In genomic region chr6:17280939-17281756, GRCm38 (mm10) we compare ENCODE assay signal across 8 mouse cellular contexts. TPM values are rescaled to one million over a fixed set of nuclear protein-coding genes. Genes with fewer than 3 reads are reported as not detected.
DNase-seq lines count a peak whose midpoint lies in the region; ATAC-seq and TF ChIP-seq lines count a peak whose summit lies in the region.

Gene Cav2 (plus strand): TSS chr6:17281185.

- H3K4me2 ChIP-seq in heart, embryonic 13.5 days = peak within 1 kb of the TSS; percentile 77
- peak within 1 kb of the TSS; percentile 89 for H3K4me2 ChIP-seq in kidney, postnatal 0 days (ENCODE audit: low read length)
- H3K4me2 ChIP-seq in liver, embryonic 11.5 days = peak within 1 kb of the TSS; percentile 80

- peaks cover 33% of the 10 kb centered on the region for H3K27me3 ChIP-seq in forebrain, embryonic 10.5 days (ENCODE audit: poor library complexity, severe bottlenecking)
- 0 out of 2 replicates have a peak, but pooled peaks cover 5% of the 10 kb centered on the region for H3K27me3 ChIP-seq in heart, embryonic 13.5 days (replicated peaks)
- H3K27me3 ChIP-seq in kidney, postnatal 0 days (ENCODE audit: insufficient read depth, low read length) = no peaks in the 10 kb centered on the region
- no peaks in the 10 kb centered on the region for H3K27me3 ChIP-seq in liver, embryonic 11.5 days (replicated peaks; ENCODE audit: control insufficient read depth, insufficient read depth, low read length)
- H3K27me3 ChIP-seq in splenic B cell, adult 2 months (ENCODE audit: control insufficient read depth, insufficient read depth, low read length, poor library complexity, severe bottlenecking) = no peaks in the 10 kb centered on the region

- 1% methylated on average over 40 of the region's 40 CpGs for WGBS in forebrain, embryonic 10.5 days
- under 1% methylated on average over 40 of the region's 40 CpGs for WGBS in heart, embryonic 13.5 days
- whole genome bisulfite sequencing in kidney, postnatal 0 days = under 1% methylated on average over 36 of the region's 40 CpGs
- WGBS in liver, embryonic 11.5 days = under 1% methylated on average over 37 of the region's 40 CpGs

- peaks cover 19% of the 10 kb centered on the region for H3K4me1 ChIP-seq in forebrain, embryonic 10.5 days
- peaks cover 15% of the 10 kb centered on the region for H3K4me1 ChIP-seq in heart, embryonic 13.5 days
- H3K4me1 ChIP-seq in kidney, postnatal 0 days (replicated peaks; ENCODE audit: insufficient read depth, low read length) = peaks cover 8% of the 10 kb centered on the region; the same call in 1 of the 2 replicates
- no peaks in the 10 kb centered on the region for H3K4me1 ChIP-seq in liver, embryonic 11.5 days (replicated peaks; ENCODE audit: control insufficient read depth, insufficient read depth, low read length)

- H3K4me3 ChIP-seq in forebrain, embryonic 10.5 days = peak within 1 kb of the TSS; percentile 67
- H3K4me3 ChIP-seq in heart, embryonic 13.5 days = peak within 1 kb of the TSS; percentile 58
- peak within 1 kb of the TSS; percentile 55 for H3K4me3 ChIP-seq in kidney, postnatal 0 days (replicated peaks; ENCODE audit: low read depth, low read length)
- H3K4me3 ChIP-seq in liver, embryonic 11.5 days (ENCODE audit: low read depth, low read length) = peak within 1 kb of the TSS; percentile 48

- TF ChIP-seq CTCF in brain, embryonic 14.5 days (IDR thresholded peaks at IDR 0.05; ENCODE audit: borderline replicate concordance, extremely low read depth, insufficient read depth, insufficient read length) = no peak
- no peak for TF ChIP-seq CTCF in kidney, postnatal 0 days (IDR thresholded peaks at IDR 0.05; ENCODE audit: low read depth)

- ATAC-seq in heart, embryonic 13.5 days (ENCODE audit: extremely low read depth, insufficient number of reproducible peaks, low FRiP score, low TSS enrichment) = peak; percentile 82; the same call in 1 of the 2 replicates
- peak; percentile 91 for ATAC-seq in kidney, postnatal 0 days (replicated peaks; ENCODE audit: low FRiP score, low read depth)
- peak; percentile 68 for ATAC-seq in liver, embryonic 11.5 days (replicated peaks; ENCODE audit: low FRiP score)
- peak; percentile 48 for ATAC-seq in monocyte, adult 5-6 weeks (replicated peaks; ENCODE audit: insufficient number of reproducible peaks, low FRiP score, low TSS enrichment, poor library complexity, severe bottlenecking)

- peak within 1 kb of the TSS; percentile 82 for H3K9ac ChIP-seq in heart, embryonic 13.5 days
- H3K9ac ChIP-seq in kidney, postnatal 0 days (ENCODE audit: low read depth, low read length) = peak within 1 kb of the TSS; percentile 55
- H3K9ac ChIP-seq in liver, embryonic 11.5 days (ENCODE audit: low read depth, low read length) = peak within 1 kb of the TSS; percentile 45

- no peak for TF ChIP-seq POLR2A in brain, embryonic 14.5 days (IDR thresholded peaks at IDR 0.05; ENCODE audit: borderline replicate concordance, extremely low read depth, insufficient read depth, insufficient read length, poor library complexity, severe bottlenecking)

- H3K27ac ChIP-seq in forebrain, embryonic 10.5 days = peak within 1 kb of the TSS; percentile 86
- H3K27ac ChIP-seq in heart, embryonic 13.5 days (replicated peaks) = peak within 1 kb of the TSS; percentile 84
- peak within 1 kb of the TSS; percentile 81 for H3K27ac ChIP-seq in kidney, postnatal 0 days
- H3K27ac ChIP-seq in liver, embryonic 11.5 days (ENCODE audit: low read depth, low read length) = no peak within 1 kb of the TSS

- no peaks in the 10 kb centered on the region for H3K9me3 ChIP-seq in forebrain, embryonic 10.5 days
- H3K9me3 ChIP-seq in heart, embryonic 13.5 days = no peaks in the 10 kb centered on the region
- H3K9me3 ChIP-seq in kidney, postnatal 0 days (replicated peaks; ENCODE audit: low read length) = no peaks in the 10 kb centered on the region
- no peaks in the 10 kb centered on the region for H3K9me3 ChIP-seq in liver, embryonic 11.5 days (ENCODE audit: control insufficient read depth, low read length)

- peak; percentile 35 to 50 for DNase-seq in B cell, adult 2 months
- peak; percentile 76 for DNase-seq in brain, embryonic 14.5 days (ENCODE audit: low read depth)
- DNase-seq in forebrain, embryonic 10.5 days (ENCODE audit: extremely low spot score, low spot score) = peak; percentile 50
- peak; percentile 65 for DNase-seq in kidney, postnatal 0 days (ENCODE audit: low spot score)
- DNase-seq in liver, embryonic 11.5 days (ENCODE audit: low spot score) = peak; percentile 56
- peak; percentile 24 for DNase-seq in splenic B cell, adult 2 months (ENCODE audit: low read depth, low spot score)

- no peaks in the 10 kb centered on the region for H3K36me3 ChIP-seq in forebrain, embryonic 10.5 days (replicated peaks)
- H3K36me3 ChIP-seq in heart, embryonic 13.5 days = no peaks in the 10 kb centered on the region
- no peaks in the 10 kb centered on the region for H3K36me3 ChIP-seq in kidney, postnatal 0 days (ENCODE audit: insufficient read depth, low read length)
- no peaks in the 10 kb centered on the region for H3K36me3 ChIP-seq in liver, embryonic 11.5 days (ENCODE audit: control insufficient read depth, insufficient read depth, low read length)
- H3K36me3 ChIP-seq in splenic B cell, adult 2 months (ENCODE audit: control insufficient read depth, insufficient read depth, low read length, poor library complexity, severe bottlenecking) = no peaks in the 10 kb centered on the region

RNA-seq across cellular contexts. Expression of gene Cav2, which starts in this region (rescaled TPM):
- polyA plus RNA-seq in brain, embryonic 14.5 days (2012; rRNA removed) = 5.8 and 6.0 TPM in 2 replicates
- 4.4 and 4.8 TPM in 2 replicates for polyA plus RNA-seq in forebrain, embryonic 10.5 days (2016; fragmentation: Nextera tagmentation; extraction: Ambion mirVana)
- 23.4 and 26.2 TPM in 2 replicates for polyA plus RNA-seq in heart, embryonic 13.5 days (2015; fragmentation: Nextera tagmentation; extraction: Ambion mirVana)
- polyA plus RNA-seq in kidney, postnatal 0 days (2015; fragmentation: Nextera tagmentation; extraction: Ambion mirVana) = 53.9 and 54.2 TPM in 2 replicates
- polyA plus RNA-seq in liver, embryonic 11.5 days (2014; fragmentation: Nextera tagmentation; extraction: Ambion mirVana) = 3.4 and 3.8 TPM in 2 replicates
- 1.2 to 12.2 TPM (median 3.1 TPM) in 3 replicates for total RNA-seq in monocyte, adult 5-6 weeks (2017)

Comparison
In these comparisons a context has a peak if more than half of its experiments do, and no peak if none do; other contexts are left out.
1. DNase-seq: peak in every context shown above with its lines; median percentile 76 in brain, embryonic 14.5 days; 65 in kidney, postnatal 0 days; 56 in liver, embryonic 11.5 days; 50 in forebrain, embryonic 10.5 days; 42 in B cell, adult 2 months; 24 in splenic B cell, adult 2 months.